Mouse (Mus musculus): Measurements from ENCODE around the gene Sh3d21. TPM values are rescaled to one million over a fixed set of nuclear protein-coding genes. Genes with fewer than 3 reads are reported as not detected.

Gene Sh3d21
- total and polyA plus RNA-seq, 3 experiments: 0.31 to 1.3 TPM; not detected in 1

- Histone ChIP-seq H3K79me2 (ENCODE audit: control insufficient read depth, insufficient read depth, low read length, poor library complexity) (peaks cover 41% of the 10 kb centered on the region), H3K4me1 (ENCODE audit: control insufficient read depth in 1 of 2, insufficient read depth in 2 of 2, low read length in 2 of 2) (peaks cover 10 to 19% of the 10 kb centered on the region in 2 experiments), H3K4me3 (ENCODE audit: control insufficient read depth in 1 of 2, insufficient read depth in 1 of 2, low read depth in 2 of 2, low read length in 2 of 2) (peak overlapping the region; percentile 74), H3K36me3 (ENCODE audit: control insufficient read depth in 1 of 2, insufficient read depth in 2 of 2, low read length in 2 of 2) (peaks cover 9 to 24% of the 10 kb centered on the region in 2 experiments), H3K9me3 (replicated peaks; ENCODE audit: insufficient read depth, low read length) (no peaks in the 10 kb centered on the region), H3K27ac (ENCODE audit: control insufficient read depth, low read depth, low read length) (peak overlapping the region; percentile 98), H3K9ac (ENCODE audit: control insufficient read depth, low read depth, low read length, poor library complexity, severe bottlenecking) (peak overlapping the region; percentile 93), H3K27me3 (ENCODE audit: control insufficient read depth in 1 of 2, insufficient read depth in 2 of 2, low read length in 2 of 2) (no peaks in the 10 kb centered on the region)
- TF ChIP-seq JUND (IDR thresholded peaks at IDR 0.05; ENCODE audit: low read depth, low read length): no peak
- TF ChIP-seq CHD1 (IDR thresholded peaks at IDR 0.05; ENCODE audit: low read depth, low read length): 0 out of 2 replicates have a peak, but pooled peaks have one; percentile 47
- no peak for TF ChIP-seq MYC (IDR thresholded peaks at IDR 0.05; ENCODE audit: low read depth, low read length)
- DNase-seq (ENCODE audit: low read depth, low spot score): peak; percentile 60
Measured at GRCm38 (mm10) chr4:126203336-126203895, 40.1 kb upstream of the Sh3d21 start.

- Histone ChIP-seq H3K27ac (ENCODE audit: control insufficient read depth, low read depth, low read length) (peak within 1 kb of the TSS; percentile 98), H3K9ac (ENCODE audit: control insufficient read depth, low read depth, low read length, poor library complexity, severe bottlenecking) (peak within 1 kb of the TSS; percentile 93), H3K36me3 (ENCODE audit: control insufficient read depth in 1 of 2, insufficient read depth in 2 of 2, low read length in 2 of 2) (peaks cover 12 to 33% of the 10 kb centered on the region in 2 experiments), H3K9me3 (replicated peaks; ENCODE audit: insufficient read depth, low read length) (no peaks in the 10 kb centered on the region), H3K4me1 (ENCODE audit: control insufficient read depth in 1 of 2, insufficient read depth in 2 of 2, low read length in 2 of 2) (peaks cover 10 to 27% of the 10 kb centered on the region in 2 experiments), H3K27me3 (ENCODE audit: control insufficient read depth in 1 of 2, insufficient read depth in 2 of 2, low read length in 2 of 2) (no peaks in the 10 kb centered on the region), H3K4me3 (ENCODE audit: control insufficient read depth in 1 of 2, insufficient read depth in 1 of 2, low read depth in 2 of 2, low read length in 2 of 2) (peak within 1 kb of the TSS; percentile 90 to 95), H3K79me2 (ENCODE audit: control insufficient read depth, insufficient read depth, low read length, poor library complexity) (peaks cover 49% of the 10 kb centered on the region)
- peak; percentile 99 for DNase-seq (ENCODE audit: low read depth, low spot score)
- TF ChIP-seq EP300 (IDR thresholded peaks at IDR 0.05; ENCODE audit: low read depth in 1 of 2, low read length in 2 of 2) (peak in 1 of 2 experiments; percentile 66; a peak in 2 of 4 replicates), JUND (IDR thresholded peaks at IDR 0.05; ENCODE audit: low read depth, low read length) (no peak), POLR2AphosphoS2 (IDR thresholded peaks at IDR 0.05; ENCODE audit: low read length) (peak; percentile 85; the same call in 1 of the 2 replicates), KAT2A (conservative IDR thresholded peaks at IDR 0.05; ENCODE audit: low read depth, low read length) (peak; percentile 89), MYC (IDR thresholded peaks at IDR 0.05; ENCODE audit: low read depth, low read length) (peak; percentile 68; the same call in 1 of the 2 replicates), POLR2A (IDR thresholded peaks at IDR 0.05; ENCODE audit: control insufficient read depth in 1 of 2, insufficient read depth in 1 of 2, low read depth in 1 of 2, low read length in 2 of 2, poor library complexity in 1 of 2) (peak; percentile 53 to 84), ZNF384 (IDR thresholded peaks at IDR 0.05; ENCODE audit: low read depth, low read length) (no peak), USF2 (IDR thresholded peaks at IDR 0.05; ENCODE audit: borderline replicate concordance in 1 of 2, insufficient read depth in 1 of 2, low read depth in 1 of 2, low read length in 2 of 2) (peak; percentile 81 to 97; a peak in 3 of 4 replicates), E2F4 (IDR thresholded peaks at IDR 0.05; ENCODE audit: borderline replicate concordance, low read depth, low read length) (no peak; the same call in 1 of the 2 replicates), SIN3A (IDR thresholded peaks at IDR 0.05; ENCODE audit: low read length) (peak; percentile 74), RAD21 (IDR thresholded peaks at IDR 0.05; ENCODE audit: low read depth, low read length) (no peak), GATA1 (IDR thresholded peaks at IDR 0.05; ENCODE audit: low read depth, low read length) (no peak), NRF1 (IDR thresholded peaks at IDR 0.05; ENCODE audit: insufficient read depth, low read depth, low read length, poor library complexity, severe bottlenecking) (no peak), ZKSCAN1 (IDR thresholded peaks at IDR 0.05; ENCODE audit: low read depth, low read length) (no peak), CHD2 (IDR thresholded peaks at IDR 0.05; ENCODE audit: low read length) (no peak), POLR2AphosphoS5 (IDR thresholded peaks at IDR 0.05; ENCODE audit: borderline replicate concordance, low read depth, low read length) (peak; percentile 68; the same call in 1 of the 2 replicates), HCFC1 (IDR thresholded peaks at IDR 0.05; ENCODE audit: low read depth, low read length) (peak; percentile 92), ELF1 (IDR thresholded peaks at IDR 0.05; ENCODE audit: low read depth, low read length) (peak; percentile 62; the same call in 1 of the 2 replicates), USF1 (IDR thresholded peaks at IDR 0.05; ENCODE audit: low read depth, low read length) (peak; percentile 98), MXI1 (IDR thresholded peaks at IDR 0.05; ENCODE audit: low read depth, low read length) (peak; percentile 34), MEF2A (IDR thresholded peaks at IDR 0.05; ENCODE audit: extremely low read depth, insufficient replicate concordance, low read depth, low read length, poor library complexity, severe bottlenecking) (no peak), ZC3H11A (IDR thresholded peaks at IDR 0.05; ENCODE audit: low read depth, low read length) (no peak), MAFK (IDR thresholded peaks at IDR 0.05; ENCODE audit: borderline replicate concordance, low read depth, low read length) (no peak), MYB (IDR thresholded peaks at IDR 0.05; ENCODE audit: low read depth, low read length) (peak; percentile 48; the same call in 1 of the 2 replicates), TAL1 (IDR thresholded peaks at IDR 0.05; ENCODE audit: low read length) (no peak), GABPA (IDR thresholded peaks at IDR 0.05; ENCODE audit: low read depth, low read length) (no peak)
Measured at GRCm38 (mm10) chr4:126202303-126203181, 39.3 kb upstream of the Sh3d21 start, which contains the start of gene Thrap3. Thrap3 (minus strand) TSS chr4:126202760.
